In genomic region chr8:64717868-64718267, GRCm38 (mm10) we compare ENCODE assay signal across 24 mouse cellular contexts. TPM values are rescaled to one million over a fixed set of nuclear protein-coding genes. Genes with fewer than 3 reads are reported as not detected.
A peak's percentile ranks its signal among the peaks of the same experiment; 100 is the strongest.
DNase-seq lines count a peak whose midpoint lies in the region; ATAC-seq and TF ChIP-seq lines count a peak whose summit lies in the region.
"Had no signal": no experiment of that assay in that cellular context is flagged by ENCODE, and none has a peak within 500 bp of the region (broad histone marks: within the 10 kb centered on the region; RNA-seq: fewer than 3 reads in every experiment).

No protein-coding gene starts in this region.

- no peaks in the 10 kb centered on the region for H3K4me1 ChIP-seq in intestine, postnatal 0 days (replicated peaks; ENCODE audit: control insufficient read depth, insufficient read depth, low read length)
- no peaks in the 10 kb centered on the region for H3K4me1 ChIP-seq in intestine, embryonic 15.5 days (replicated peaks)
- peaks cover 2% of the 10 kb centered on the region; the same call in 1 of the 2 replicates for H3K4me1 ChIP-seq in bone marrow macrophage, adult 2 months (ENCODE audit: control insufficient read depth, insufficient read depth, low read length)
- H3K4me1 ChIP-seq: heart, embryonic 13.5 days; limb, embryonic 10.5 days; liver, embryonic 13.5 days; lung, embryonic 15.5 days; midbrain, embryonic 10.5 days had no signal

- peak; percentile 25; the same call in 1 of the 2 replicates for TF ChIP-seq CTCF in intestine, postnatal 0 days (IDR thresholded peaks at IDR 0.05; ENCODE audit: low read depth)
- peak; percentile 39; the same call in 1 of the 2 replicates for TF ChIP-seq CTCF in bone marrow macrophage, adult 2 months (IDR thresholded peaks at IDR 0.05; ENCODE audit: low read depth, low read length)

- H3K36me3 ChIP-seq in intestine, postnatal 0 days (ENCODE audit: control insufficient read depth, insufficient read depth): peaks cover 39% of the 10 kb centered on the region
- H3K36me3 ChIP-seq in intestine, embryonic 15.5 days: peaks cover 31% of the 10 kb centered on the region

- no peak overlapping the region for H3K4me3 ChIP-seq in intestine, postnatal 0 days (ENCODE audit: low read depth, low read length)
- no peak overlapping the region for H3K4me3 ChIP-seq in intestine, embryonic 15.5 days (replicated peaks)
- no peak overlapping the region for H3K4me3 ChIP-seq in bone marrow macrophage, adult 2 months (ENCODE audit: insufficient read depth, low read length)
- H3K4me3 ChIP-seq: heart, embryonic 13.5 days; limb, embryonic 10.5 days; liver, embryonic 13.5 days; lung, embryonic 15.5 days; midbrain, embryonic 10.5 days had no signal

- TF ChIP-seq POLR2A in bone marrow macrophage, adult 2 months (IDR thresholded peaks at IDR 0.05; ENCODE audit: borderline replicate concordance, low read depth, low read length): no peak

- H3K9me3 ChIP-seq in intestine, postnatal 0 days (ENCODE audit: control insufficient read depth): no peaks in the 10 kb centered on the region
- H3K9me3 ChIP-seq in intestine, embryonic 15.5 days: no peaks in the 10 kb centered on the region
- H3K9me3 ChIP-seq: G1E; heart, embryonic 13.5 days; limb, embryonic 10.5 days; liver, embryonic 13.5 days; lung, embryonic 15.5 days; midbrain, embryonic 10.5 days had no signal

- WGBS in intestine, postnatal 0 days: 86% methylated on average over 7 of the region's 7 CpGs
- WGBS in intestine, embryonic 15.5 days: 85% methylated on average over 7 of the region's 7 CpGs

- H3K27me3 ChIP-seq in intestine, postnatal 0 days (replicated peaks; ENCODE audit: control insufficient read depth, insufficient read depth, low read length): no peaks in the 10 kb centered on the region
- H3K27me3 ChIP-seq in intestine, embryonic 15.5 days (replicated peaks): no peaks in the 10 kb centered on the region
- H3K27me3 ChIP-seq: heart, embryonic 13.5 days; liver, embryonic 13.5 days; lung, embryonic 15.5 days had no signal

- H3K4me2 ChIP-seq in intestine, postnatal 0 days (replicated peaks; ENCODE audit: low read depth): no peak overlapping the region
- no peak overlapping the region for H3K4me2 ChIP-seq in intestine, embryonic 15.5 days (replicated peaks)
- H3K4me2 ChIP-seq: heart, embryonic 13.5 days; liver, embryonic 13.5 days; lung, embryonic 15.5 days had no signal

- H3K9ac ChIP-seq in intestine, postnatal 0 days (ENCODE audit: low read depth, low read length): no peak overlapping the region
- no peak overlapping the region for H3K9ac ChIP-seq in intestine, embryonic 15.5 days
- H3K9ac ChIP-seq: heart, embryonic 13.5 days; liver, embryonic 13.5 days; lung, embryonic 15.5 days had no signal

- no peak for ATAC-seq in cerebellum, adult (ENCODE audit: insufficient number of reproducible peaks, low FRiP score, low TSS enrichment)
- ATAC-seq in intestine, postnatal 0 days: no peak
- no peak for ATAC-seq in intestine, embryonic 15.5 days
- ATAC-seq in granulocyte monocyte progenitor cell, adult 5-6 weeks (replicated peaks; ENCODE audit: poor library complexity, severe bottlenecking): no peak
- ATAC-seq: forebrain, embryonic 16.5 days; hindbrain, embryonic 16.5 days had no signal

- peak; percentile 11 to 20 for DNase-seq in cerebellum, adult 18-20 months
- DNase-seq in thymus, postnatal 4 days: peak; percentile 24
- no peak for DNase-seq in thymus, postnatal 25 days
- DNase-seq: adrenal gland, adult 8-10 months; embryo, embryonic 11 days; heart, postnatal 4 days; kidney, adult 18-20 months; kidney, postnatal 14 days; liver, embryonic 13.5 days; right cerebral cortex, postnatal 4 days; thymus, adult 2 months had no signal

- H3K27ac ChIP-seq in intestine, postnatal 0 days (ENCODE audit: low read depth, low read length): no peak overlapping the region
- H3K27ac ChIP-seq in intestine, embryonic 15.5 days: no peak overlapping the region
- no peak overlapping the region for H3K27ac ChIP-seq in bone marrow macrophage, adult 2 months (ENCODE audit: insufficient read depth, low read depth, low read length)
- H3K27ac ChIP-seq: heart, embryonic 13.5 days; limb, embryonic 10.5 days; liver, embryonic 13.5 days; lung, embryonic 15.5 days; macrophage; midbrain, embryonic 10.5 days had no signal

RNA-seq across cellular contexts. Expression of gene Msmo1, which starts 15.7 kb away (rescaled TPM):
- polyA plus RNA-seq in intestine, postnatal 0 days (2015; fragmentation: Nextera tagmentation; extraction: Ambion mirVana): 78.7 and 87.4 TPM in 2 replicates
- polyA plus RNA-seq in intestine, embryonic 15.5 days (2015; fragmentation: Nextera tagmentation; extraction: Ambion mirVana): 193 and 213 TPM in 2 replicates
- 65.3 and 67.0 TPM in 2 replicates for polyA plus RNA-seq in bone marrow macrophage, adult 2 months (2012; ENCODE audit: insufficient read depth, insufficient read length, missing spikeins)
- total RNA-seq in granulocyte monocyte progenitor cell, adult 5-6 weeks (2014; fragmentation: Nextera tagmentation): 14.6 and 18.3 TPM in 2 replicates
- total RNA-seq in granulocyte monocyte progenitor cell, adult 5-6 weeks (2017): 35.1 and 50.0 TPM in 2 replicates

RNA-seq across cellular contexts. Expression of gene Cpe, which starts 25.0 kb away (rescaled TPM):
- polyA plus RNA-seq in intestine, postnatal 0 days (2015; fragmentation: Nextera tagmentation; extraction: Ambion mirVana): 173 and 185 TPM in 2 replicates
- 184 and 201 TPM in 2 replicates for polyA plus RNA-seq in intestine, embryonic 15.5 days (2015; fragmentation: Nextera tagmentation; extraction: Ambion mirVana)
- polyA plus RNA-seq in bone marrow macrophage, adult 2 months (2012; ENCODE audit: insufficient read depth, insufficient read length, missing spikeins): 1.4 and 1.8 TPM in 2 replicates
- total RNA-seq in granulocyte monocyte progenitor cell, adult 5-6 weeks (2014; fragmentation: Nextera tagmentation): not detected in 2 replicates
- not detected in 2 replicates for total RNA-seq in granulocyte monocyte progenitor cell, adult 5-6 weeks (2017)
- polyA plus RNA-seq: G1E had no signal

Comparison
In these comparisons a context has a peak if more than half of its experiments do, and no peak if none do; other contexts are left out.
1. RNA of gene Cpe, which starts 25.0 kb away (polyA plus RNA-seq): 184 to 201 TPM in intestine, embryonic 15.5 days and 173 to 185 TPM in intestine, postnatal 0 days; 1.4 to 1.8 TPM in bone marrow macrophage, adult 2 months; every median in the first group is over 10 times any median in the second.